ENCODE assay signal across 22 mouse cellular contexts in the genomic region with DNA sequence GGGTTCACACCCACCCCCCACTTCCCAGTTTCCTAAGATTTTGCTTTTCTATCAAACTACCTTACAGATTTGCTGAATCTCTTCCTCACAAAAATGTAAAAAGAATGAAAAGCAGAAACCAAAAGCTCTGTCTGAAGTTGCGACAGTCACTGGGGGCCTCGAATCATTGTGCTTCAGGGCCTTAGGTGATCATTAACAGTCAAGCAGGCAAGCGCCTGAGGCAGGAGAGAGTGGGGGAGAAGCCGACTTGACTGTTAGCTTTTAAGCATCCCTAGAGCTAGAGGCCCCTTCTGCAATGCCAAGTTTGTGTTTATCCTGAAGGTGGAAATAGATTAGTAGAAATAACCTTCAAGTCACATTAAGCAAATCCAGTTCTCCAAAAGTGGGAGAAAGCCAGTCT. TPM values are rescaled to one million over a fixed set of nuclear protein-coding genes. Genes with fewer than 3 reads are reported as not detected.
A peak's percentile ranks its signal among the peaks of the same experiment; 100 is the strongest.
DNase-seq lines count a peak whose midpoint lies in the region; ATAC-seq and TF ChIP-seq lines count a peak whose summit lies in the region.
"Had no signal": no experiment of that assay in that cellular context is flagged by ENCODE, and none has a peak within 500 bp of the region (broad histone marks: within the 10 kb centered on the region; RNA-seq: fewer than 3 reads in every experiment).

No protein-coding gene starts in this region.

- no peak for TF ChIP-seq POLR2A in kidney, adult 2 months (IDR thresholded peaks at IDR 0.05; ENCODE audit: low read depth, low read length)

- peak; percentile 67 for DNase-seq in kidney, adult 2 months
- peak; percentile 20 for DNase-seq in yolk sac, embryonic 10.5 days (ENCODE audit: low spot score)
- no peak for DNase-seq in adrenal gland, postnatal 10 days
- DNase-seq in layer of hippocampus, postnatal 36 days, result no peak
- DNase-seq: adrenal gland, postnatal 14 days; cerebellum, adult 8-10 months; cerebellum, postnatal 36 days; gastrocnemius, postnatal 10 days; heart, postnatal 14 days; right cerebral cortex, adult 18-20 months; thymus, adult 18-20 months; thymus, postnatal 36 days had no signal

- H3K4me2 ChIP-seq in midbrain, embryonic 13.5 days (replicated peaks), result no peak overlapping the region
- H3K4me2 ChIP-seq in midbrain, embryonic 16.5 days (ENCODE audit: low read length), result no peak overlapping the region
- H3K4me2 ChIP-seq in kidney, embryonic 16.5 days (replicated peaks; ENCODE audit: low read depth, low read length), result no peak overlapping the region
- H3K4me2 ChIP-seq: forebrain, embryonic 13.5 days; heart, embryonic 12.5 days; hindbrain, embryonic 12.5 days; liver, embryonic 15.5 days had no signal

- H3K27ac ChIP-seq in midbrain, embryonic 13.5 days, result peak overlapping the region; percentile 45; the same call in 1 of the 2 replicates
- H3K27ac ChIP-seq in midbrain, embryonic 16.5 days (ENCODE audit: low read length), result no peak overlapping the region
- no peak overlapping the region for H3K27ac ChIP-seq in kidney, adult 2 months (ENCODE audit: insufficient read depth, low read depth, low read length)
- peak overlapping the region; percentile 7; the same call in 1 of the 2 replicates for H3K27ac ChIP-seq in kidney, embryonic 16.5 days (ENCODE audit: low read length)
- H3K27ac ChIP-seq: forebrain, embryonic 13.5 days; kidney, postnatal 0 days; liver, embryonic 15.5 days; macrophage had no signal

- H3K9me3 ChIP-seq in midbrain, embryonic 13.5 days, result no peaks in the 10 kb centered on the region
- no peaks in the 10 kb centered on the region for H3K9me3 ChIP-seq in midbrain, embryonic 16.5 days (replicated peaks; ENCODE audit: control insufficient read depth, low read length, poor library complexity, severe bottlenecking)
- H3K9me3 ChIP-seq in kidney, embryonic 16.5 days (ENCODE audit: low read length), result no peaks in the 10 kb centered on the region
- H3K9me3 ChIP-seq: forebrain, embryonic 13.5 days; heart, embryonic 12.5 days; hindbrain, embryonic 12.5 days; liver, embryonic 15.5 days had no signal

- H3K27me3 ChIP-seq in midbrain, embryonic 13.5 days, result no peaks in the 10 kb centered on the region; the same call in 1 of the 2 replicates
- no peaks in the 10 kb centered on the region for H3K27me3 ChIP-seq in midbrain, embryonic 16.5 days (ENCODE audit: control insufficient read depth, insufficient read depth, low read depth, low read length)
- H3K27me3 ChIP-seq in kidney, adult 2 months (replicated peaks; ENCODE audit: control insufficient read depth, insufficient read depth, low read length), result no peaks in the 10 kb centered on the region
- no peaks in the 10 kb centered on the region for H3K27me3 ChIP-seq in kidney, embryonic 16.5 days (ENCODE audit: insufficient read depth, low read length)
- H3K27me3 ChIP-seq: forebrain, embryonic 13.5 days; heart, embryonic 12.5 days; liver, embryonic 15.5 days had no signal

- H3K4me3 ChIP-seq in midbrain, embryonic 13.5 days (replicated peaks), result no peak overlapping the region
- H3K4me3 ChIP-seq in midbrain, embryonic 16.5 days (ENCODE audit: low read depth, low read length), result no peak overlapping the region
- no peak overlapping the region for H3K4me3 ChIP-seq in kidney, adult 2 months (ENCODE audit: insufficient read depth, low read depth, low read length)
- H3K4me3 ChIP-seq in kidney, embryonic 16.5 days (ENCODE audit: low read length), result no peak overlapping the region
- H3K4me3 ChIP-seq: forebrain, embryonic 13.5 days; heart, embryonic 12.5 days; hindbrain, embryonic 12.5 days; liver, embryonic 15.5 days had no signal

- no peaks in the 10 kb centered on the region for H3K36me3 ChIP-seq in midbrain, embryonic 13.5 days
- H3K36me3 ChIP-seq in midbrain, embryonic 16.5 days (ENCODE audit: control insufficient read depth, insufficient read depth, low read length), result no peaks in the 10 kb centered on the region
- H3K36me3 ChIP-seq in kidney, adult 2 months (ENCODE audit: control insufficient read depth, insufficient read depth, low read length), result no peaks in the 10 kb centered on the region
- no peaks in the 10 kb centered on the region for H3K36me3 ChIP-seq in kidney, embryonic 16.5 days (ENCODE audit: insufficient read depth, low read length)
- H3K36me3 ChIP-seq: heart, embryonic 12.5 days; hindbrain, embryonic 12.5 days; liver, embryonic 15.5 days had no signal

- H3K4me1 ChIP-seq in midbrain, embryonic 13.5 days (replicated peaks), result peaks cover 34% of the 10 kb centered on the region
- peaks cover 11% of the 10 kb centered on the region; the same call in 1 of the 2 replicates for H3K4me1 ChIP-seq in midbrain, embryonic 16.5 days (ENCODE audit: control insufficient read depth, insufficient read depth, low read length)
- peaks cover 17% of the 10 kb centered on the region for H3K4me1 ChIP-seq in kidney, adult 2 months (ENCODE audit: control insufficient read depth, insufficient read depth, low read length)
- H3K4me1 ChIP-seq in kidney, embryonic 16.5 days (ENCODE audit: insufficient read depth, low read length), result peaks cover 17% of the 10 kb centered on the region
- H3K4me1 ChIP-seq: liver, embryonic 15.5 days had no signal

- no peak for TF ChIP-seq CTCF in kidney, adult 2 months (conservative IDR thresholded peaks at IDR 0.05; ENCODE audit: insufficient read depth, insufficient read length, low read depth, low read length)

- 57% methylated on average over 4 of the region's 4 CpGs for WGBS in midbrain, embryonic 13.5 days
- WGBS in midbrain, embryonic 16.5 days, result 60% methylated on average over 4 of the region's 4 CpGs
- WGBS in kidney, adult 2 months, result 39% methylated on average over 4 of the region's 4 CpGs
- 45% methylated on average over 4 of the region's 4 CpGs for WGBS in kidney, embryonic 16.5 days

- ATAC-seq in midbrain, embryonic 13.5 days, result no peak
- no peak for ATAC-seq in midbrain, embryonic 16.5 days
- ATAC-seq in kidney, embryonic 16.5 days (ENCODE audit: low FRiP score, low TSS enrichment), result peak; percentile 75; the same call in 1 of the 2 replicates
- ATAC-seq: forebrain, embryonic 13.5 days; lung, postnatal 0 days had no signal

- no peak overlapping the region for H3K9ac ChIP-seq in midbrain, embryonic 13.5 days (replicated peaks)
- no peak overlapping the region for H3K9ac ChIP-seq in midbrain, embryonic 16.5 days (ENCODE audit: low read depth, low read length)
- no peak overlapping the region for H3K9ac ChIP-seq in kidney, embryonic 16.5 days (replicated peaks; ENCODE audit: low read length)
- H3K9ac ChIP-seq: forebrain, embryonic 13.5 days; heart, embryonic 12.5 days; hindbrain, embryonic 12.5 days; liver, embryonic 15.5 days had no signal

RNA-seq across cellular contexts. Expression of gene Fzd1, which starts 24.6 kb away (rescaled TPM):
- polyA plus RNA-seq in midbrain, embryonic 13.5 days (2015; fragmentation: Nextera tagmentation; extraction: Ambion mirVana), result 30.5 and 39.0 TPM in 2 replicates
- polyA plus RNA-seq in midbrain, embryonic 16.5 days (2015; fragmentation: Nextera tagmentation; extraction: Ambion mirVana), result 22.0 and 24.6 TPM in 2 replicates
- 49.4 and 58.6 TPM in 2 replicates for polyA plus RNA-seq in kidney, adult 2 months (2012; rRNA removed)
- 37.5 and 38.8 TPM in 2 replicates for polyA plus RNA-seq in kidney, embryonic 16.5 days (2015; fragmentation: Nextera tagmentation; extraction: Ambion mirVana)
- total RNA-seq in adrenal gland, postnatal 10 days (2021), result 10 to 100 TPM; 17.5 to 20.9 TPM
- 10 to 100 TPM in 1 of 2 experiments, 1 to 10 TPM in 1; 9.9 to 11.8 TPM for total RNA-seq in layer of hippocampus, postnatal 36 days (2021)

Comparison
In these comparisons a context has a peak if more than half of its experiments do, and no peak if none do; other contexts are left out.
1. H3K27ac ChIP-seq: peak in midbrain, embryonic 13.5 days (single experiment) and kidney, embryonic 16.5 days (single experiment); none in midbrain, embryonic 16.5 days (single experiment) and kidney, adult 2 months (single experiment).
2. DNase-seq: peak in kidney, adult 2 months (single experiment) and yolk sac, embryonic 10.5 days (single experiment); none in adrenal gland, postnatal 10 days (single experiment) and layer of hippocampus, postnatal 36 days (0 of 2).